Mouse (Mus musculus) inflammation-experienced regulatory T-cells, adult 6 months (primary cell): ENCODE data around the gene Serpinb7. TPM values are rescaled to one million over a fixed set of nuclear protein-coding genes. Genes with fewer than 3 reads are reported as not detected.

ENCODE experiments used
- ATAC-seq: one replicate; pipeline ENCODE4 v1.8.0; 2017
- polyA plus RNA-seq, 3 experiments: library from polyadenylated mRNA; unstranded; fragments of 100-300 nt; shearing (Covaris generic); gene quantifications; one replicate each; pipeline ENCODE4 v1.2.1; 2017

Serpinb7 gene
- polyA plus RNA-seq: not detected

GRCm38 (mm10) chr1:107399355-107399754, at the start of gene Serpinb7:
TSS of gene Serpinb7 (plus strand) at chr1:107399655.
- no peak for ATAC-seq

- no peak for ATAC-seq
Observed at GRCm38 (mm10) chr1:107350392-107350791, 49.1 kb upstream of the Serpinb7 start.

- ATAC-seq: no peak
Observed at GRCm38 (mm10) chr1:107351115-107351514, 48.3 kb upstream of the Serpinb7 start.

- no peak for ATAC-seq
Observed at GRCm38 (mm10) chr1:107353046-107353445, 46.4 kb upstream of the Serpinb7 start.

- ATAC-seq: no peak
Observed at GRCm38 (mm10) chr1:107360898-107361297, 38.6 kb upstream of the Serpinb7 start, which contains the start of gene Serpinb11. TSS of gene Serpinb11 (plus strand) at chr1:107361198.

GRCm38 (mm10) chr1:107365973-107366372, 33.5 kb upstream of the Serpinb7 start:
- ATAC-seq: no peak

DNA sequence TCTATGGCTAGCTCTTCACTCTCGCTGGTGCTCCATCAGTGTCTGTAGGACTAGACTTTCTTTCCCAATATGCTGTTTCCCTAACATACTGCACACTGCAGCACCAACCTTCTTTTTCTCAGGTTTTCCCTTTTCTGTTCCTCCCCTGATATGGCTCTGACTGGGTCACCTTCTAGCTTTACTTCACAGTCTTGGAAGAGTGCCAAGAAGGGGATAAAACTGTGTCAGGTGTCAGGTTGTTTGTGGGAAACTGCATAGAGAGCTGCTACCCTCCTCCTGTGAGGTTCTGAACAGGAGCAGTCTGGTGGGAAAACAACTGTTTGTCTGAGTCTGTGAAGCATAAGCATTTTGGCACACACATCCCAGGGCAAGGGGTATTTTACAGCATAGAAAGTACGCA, 30.5 kb upstream of the Serpinb7 start:
- ATAC-seq: no peak

- no peak for ATAC-seq
Observed at GRCm38 (mm10) chr1:107376952-107377351, 22.5 kb upstream of the Serpinb7 start.

DNA sequence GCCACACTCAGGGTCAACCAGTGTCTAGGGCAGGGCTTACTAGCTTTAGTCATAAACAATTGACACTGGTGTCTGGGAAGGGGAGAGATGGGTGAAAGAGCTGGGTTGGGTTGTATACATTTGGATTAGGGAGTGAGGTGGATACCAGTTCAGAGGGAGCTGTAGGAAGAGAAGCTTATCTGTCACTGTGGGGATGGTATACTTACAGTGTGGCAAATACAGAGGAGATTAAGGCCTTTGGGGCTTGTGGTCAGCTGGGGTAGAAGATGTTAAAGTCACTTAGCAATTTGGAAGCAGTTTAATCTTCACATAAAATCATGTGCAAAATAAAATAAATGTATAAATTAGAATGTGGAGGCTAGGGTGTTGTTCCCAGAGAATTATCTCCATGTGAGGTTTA, 21.1 kb upstream of the Serpinb7 start:
- ATAC-seq: no peak

DNA sequence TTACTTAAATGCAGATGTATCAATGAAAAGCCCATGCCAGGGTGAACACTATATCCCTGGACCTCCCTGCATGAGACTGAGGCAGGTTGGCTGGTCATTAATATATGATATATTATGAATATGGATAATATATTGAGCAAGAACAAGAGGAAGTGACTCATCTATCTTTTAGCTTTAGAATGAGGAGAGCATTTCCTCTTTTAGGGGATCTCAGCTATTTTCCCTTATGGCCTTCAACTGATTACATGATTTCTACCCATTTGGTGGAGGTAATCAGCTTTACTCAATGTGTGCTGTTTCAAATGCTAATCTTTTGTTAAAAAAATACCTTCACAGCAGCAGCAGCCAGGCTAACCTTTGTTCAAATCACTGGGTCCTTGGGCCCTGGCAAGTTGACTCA, 18.0 kb upstream of the Serpinb7 start:
- ATAC-seq: no peak

DNA sequence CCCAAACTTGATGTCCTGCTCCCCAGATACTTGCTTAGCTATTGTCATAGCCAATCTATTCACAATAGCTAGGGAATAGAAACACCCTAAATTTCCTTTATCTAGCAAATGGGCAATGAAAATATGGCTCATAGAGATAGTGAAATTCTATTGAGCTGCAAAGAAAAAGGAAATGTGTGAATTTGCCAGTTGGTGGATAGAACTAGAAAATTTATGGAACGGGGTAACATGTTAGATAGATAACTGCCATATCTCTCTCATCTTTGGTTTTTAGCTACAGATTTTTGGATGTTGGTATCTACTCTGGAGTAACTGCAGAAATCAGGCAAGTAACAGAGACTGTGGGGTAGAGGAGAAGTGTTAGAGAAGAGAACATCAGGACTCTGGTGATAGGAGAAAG, 17.1 kb upstream of the Serpinb7 start:
- no peak for ATAC-seq

DNA sequence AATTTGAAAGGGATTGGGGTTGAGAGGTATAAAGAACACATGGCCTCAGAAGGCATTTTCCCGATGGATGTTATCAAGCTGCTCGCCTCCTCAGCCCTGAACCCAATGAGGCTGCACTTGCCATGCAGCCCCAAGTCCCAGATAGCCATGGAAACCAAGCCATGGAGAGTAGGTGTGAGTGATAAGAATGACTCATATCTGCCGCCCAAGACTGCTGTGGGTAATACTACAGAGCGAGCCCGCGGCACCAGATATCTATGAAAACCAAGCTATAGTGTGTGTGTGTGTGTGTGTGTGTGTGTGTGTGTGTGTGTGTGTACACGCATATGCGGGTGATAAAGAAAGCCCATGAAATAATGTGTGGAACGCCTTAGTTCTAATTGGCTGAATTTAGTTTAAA, 14.9 kb upstream of the Serpinb7 start:
- no peak for ATAC-seq

GRCm38 (mm10) chr1:107389753-107390152, 9.7 kb upstream of the Serpinb7 start:
- ATAC-seq: no peak

- no peak for ATAC-seq
Observed at GRCm38 (mm10) chr1:107397481-107397880, 2.0 kb upstream of the Serpinb7 start.

GRCm38 (mm10) chr1:107402082-107402481, 2.6 kb downstream of the Serpinb7 start:
- no peak for ATAC-seq

DNA sequence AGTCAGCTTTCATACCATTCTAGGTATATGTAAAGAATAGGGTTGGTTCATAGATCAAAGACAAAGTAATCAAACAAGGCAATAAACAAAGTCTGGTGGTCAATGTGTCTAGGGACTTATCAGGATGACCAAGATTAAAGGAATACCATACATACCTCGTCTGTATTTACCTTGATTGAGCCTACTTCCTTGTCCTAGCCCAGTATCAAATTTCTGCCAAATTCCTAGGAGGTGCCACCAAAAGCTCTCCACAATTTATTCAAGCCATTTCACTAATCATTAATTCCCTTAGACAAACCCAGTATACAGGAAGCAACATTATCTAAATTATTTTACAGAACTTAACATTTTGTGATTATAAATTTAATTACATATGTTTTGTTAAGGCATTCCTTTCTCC, 15.2 kb downstream of the Serpinb7 start:
- no peak for ATAC-seq

DNA sequence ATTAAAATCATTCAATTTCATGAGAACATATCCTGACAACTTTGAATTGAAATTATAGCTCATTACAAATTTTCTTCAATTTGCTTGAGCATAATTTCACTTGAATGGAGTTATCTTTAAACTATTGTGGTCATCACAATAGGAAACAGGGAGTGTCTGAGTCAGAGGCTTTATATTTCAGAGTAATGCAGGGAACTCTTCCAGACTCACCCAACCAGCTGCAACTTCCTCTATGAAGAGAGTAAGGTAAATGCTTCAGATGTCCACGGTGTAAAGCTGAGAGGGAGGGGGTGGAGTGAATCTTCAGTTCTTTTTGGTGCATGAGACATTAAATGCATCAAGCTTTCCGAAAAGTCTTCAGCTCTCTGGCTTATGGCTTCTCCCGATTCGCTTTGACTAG, 23.0 kb downstream of the Serpinb7 start:
- ATAC-seq: no peak

- ATAC-seq: no peak
Observed at GRCm38 (mm10) chr1:107431253-107431652, 31.8 kb downstream of the Serpinb7 start.

GRCm38 (mm10) chr1:107435528-107435927, 36.1 kb downstream of the Serpinb7 start:
- ATAC-seq: no peak

GRCm38 (mm10) chr1:107439462-107439861, 40.0 kb downstream of the Serpinb7 start:
- no peak for ATAC-seq

- ATAC-seq: no peak
Observed at GRCm38 (mm10) chr1:107445352-107445751, 45.9 kb downstream of the Serpinb7 start.

- no peak for ATAC-seq
Observed at GRCm38 (mm10) chr1:107447228-107447931, 47.9 kb downstream of the Serpinb7 start.

DNA sequence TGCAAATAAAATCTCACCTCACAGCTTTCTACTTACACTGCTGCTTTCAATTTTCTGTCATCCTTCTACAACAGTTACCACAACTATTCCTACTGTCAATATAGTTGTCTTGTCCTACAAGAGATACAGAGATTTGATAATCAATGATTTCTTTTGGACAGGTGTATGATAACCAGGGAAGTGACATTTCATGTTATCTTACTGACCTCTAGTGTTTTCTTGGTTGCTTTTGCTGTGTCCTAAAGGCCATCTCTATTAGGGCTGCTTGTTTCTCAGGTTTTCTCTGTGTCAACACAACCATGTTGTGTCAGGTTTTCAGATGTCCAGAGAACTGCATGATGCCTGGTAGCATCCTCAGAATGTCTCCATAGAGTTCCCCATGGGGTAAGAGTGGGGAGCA, 80.5 kb downstream of the Serpinb7 start:
- no peak for ATAC-seq

DNA sequence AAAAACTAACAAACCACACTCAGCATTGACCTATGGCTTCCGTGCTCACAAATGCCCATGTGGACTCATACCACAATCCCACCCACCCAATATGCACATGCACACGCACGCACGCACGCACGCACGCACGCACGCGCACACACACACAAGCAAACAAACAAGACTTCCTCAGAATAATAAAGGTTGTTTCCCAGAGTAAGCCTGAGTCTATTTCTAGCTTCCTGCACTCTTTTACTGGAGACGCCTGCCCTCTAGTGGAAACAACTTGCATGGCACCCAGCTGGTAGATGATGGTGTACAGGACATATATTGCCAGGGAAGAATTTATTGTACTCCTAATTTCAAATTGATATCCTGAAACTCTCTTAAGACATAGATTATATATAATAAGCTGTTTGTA, 82.0 kb downstream of the Serpinb7 start:
- no peak for ATAC-seq

GRCm38 (mm10) chr1:107489577-107489976, 90.1 kb downstream of the Serpinb7 start:
- ATAC-seq: no peak
